Mouse (Mus musculus): ENCODE measurements around the gene Arf6.
"Not testable (repeated sequence)": the region's sequence is repeated elsewhere in the genome, so short reads cannot be mapped to it uniquely, and the experiment has no call there.

Arf6 gene

DNA sequence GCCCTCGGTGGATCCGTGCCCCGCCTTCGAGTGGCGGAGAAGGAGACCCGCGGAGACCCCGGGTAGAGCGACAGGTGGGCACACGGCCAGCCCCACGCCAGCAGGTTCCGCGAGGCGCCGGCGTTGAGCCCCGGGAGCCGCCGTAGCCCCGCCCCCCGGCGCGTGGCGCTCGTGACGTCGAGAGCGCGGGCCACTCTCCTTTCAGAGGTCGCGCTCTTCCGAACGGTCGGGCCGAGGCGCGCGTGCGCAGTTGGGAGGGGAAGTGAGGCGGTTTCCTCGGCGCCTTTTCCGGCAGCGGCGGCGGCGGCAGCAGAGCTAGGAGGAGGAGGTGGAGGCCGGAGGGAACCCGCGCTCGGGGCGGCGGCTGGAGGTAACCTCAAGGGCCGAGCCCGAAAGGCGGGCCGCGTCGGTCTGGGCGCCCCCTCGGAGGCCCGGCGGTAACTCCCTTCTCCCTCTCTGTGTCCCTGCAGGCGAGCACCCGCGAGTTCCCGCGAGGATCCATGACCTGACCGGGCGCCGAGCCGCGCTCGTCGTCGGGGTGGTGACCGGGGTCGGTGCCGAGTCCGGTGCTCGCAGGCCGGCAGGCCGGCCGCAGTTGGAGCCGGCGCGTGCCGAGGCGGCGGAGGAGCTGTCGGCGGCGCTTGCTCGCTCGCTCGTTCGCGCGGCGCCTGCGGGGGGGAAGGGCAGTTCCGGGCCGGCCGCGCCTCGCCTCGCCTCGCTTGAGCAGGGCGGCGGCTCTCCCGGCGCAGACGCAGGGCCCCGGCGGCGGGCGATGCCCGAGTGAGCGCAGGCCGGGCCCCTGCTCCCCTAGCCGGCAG lies at the start of gene Arf6, which contains the start of gene Gm9887:
Arf6 (plus strand) TSS at position 297 of the 818 bp plus-strand sequence.
Gm9887 (minus strand) TSS at position 605 of the 818 bp plus-strand sequence.
- in situ Hi-C loops (cut with MseI, MboI) = loop anchor here in 1 of 2 experiments (10.0 kb wide), 1 partner anchor 193 kb away; no protein-coding TSS in a partner anchor

DNA sequence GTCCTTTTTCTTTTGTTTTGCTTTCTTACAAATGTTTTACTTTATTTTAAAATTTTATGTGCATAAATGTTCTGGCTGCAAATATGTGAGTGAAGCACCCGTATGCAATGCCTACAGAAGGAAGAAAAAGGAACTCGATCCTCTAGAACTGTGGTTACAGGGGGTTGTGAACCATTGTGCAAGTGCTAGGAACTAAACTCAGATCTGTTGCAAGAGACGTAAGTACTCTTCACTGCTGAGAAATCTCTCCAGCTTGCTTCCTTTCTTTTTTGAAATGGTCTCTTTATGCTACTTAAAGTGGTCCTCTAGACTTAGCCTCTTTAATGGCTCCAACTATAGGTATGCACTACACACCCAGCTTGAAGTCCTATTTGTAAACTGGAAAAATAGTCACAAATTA lies 40.8 kb upstream of the Arf6 start:
- in situ Hi-C loops (cut with MseI, MboI) = no loop called here

DNA sequence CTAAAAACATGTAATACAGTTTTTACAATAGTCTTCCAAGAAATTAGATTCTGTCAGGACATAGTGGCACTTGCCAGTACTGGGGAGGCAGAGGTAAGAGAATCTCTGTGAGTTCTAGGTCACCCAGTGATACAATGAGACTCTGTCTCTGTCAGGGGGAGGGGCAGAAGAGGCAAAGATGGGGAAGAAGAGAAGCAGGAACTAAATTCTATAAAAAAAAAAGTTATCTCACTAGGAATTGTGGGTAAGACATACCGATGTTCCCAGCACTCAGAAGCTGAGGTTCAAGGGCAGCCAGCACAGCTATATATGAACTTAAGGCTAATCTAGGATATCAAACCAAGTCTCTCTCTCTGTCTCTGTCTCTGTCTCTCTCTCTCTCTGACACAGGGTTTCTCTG lies 39.8 kb upstream of the Arf6 start:
- in situ Hi-C loops (cut with MseI, MboI) = no loop called here

DNA sequence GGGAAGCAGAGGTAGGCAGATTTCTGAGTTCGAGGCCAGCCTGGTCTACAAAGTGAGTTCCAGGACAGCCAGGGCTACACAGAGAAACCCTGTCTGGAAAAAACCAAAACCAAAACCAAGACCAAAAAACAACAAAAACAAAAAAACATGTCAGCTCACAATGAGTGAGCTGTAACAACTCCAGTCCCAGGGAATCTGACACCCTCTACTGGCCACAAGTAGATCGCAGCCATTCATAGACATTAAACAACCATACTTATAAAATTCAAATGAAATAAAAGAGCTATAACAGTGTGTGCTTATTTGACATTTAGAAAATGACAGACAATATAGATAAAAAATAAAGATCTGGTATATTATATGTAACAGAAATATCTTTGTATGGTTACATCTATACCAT lies 38.4 kb upstream of the Arf6 start:
- in situ Hi-C loops (cut with MseI, MboI) = no loop called here

- in situ Hi-C loops (cut with MseI, MboI) = no loop called here
Observed at GRCm38 (mm10) chr12:69349928-69350327, 22.0 kb upstream of the Arf6 start.

- in situ Hi-C loops (cut with MseI, MboI) = no loop called here
Observed at GRCm38 (mm10) chr12:69351685-69352084, 20.3 kb upstream of the Arf6 start.

- in situ Hi-C loops (cut with MseI, MboI) = no loop called here
Observed at GRCm38 (mm10) chr12:69356546-69357299, 15.2 kb upstream of the Arf6 start, which contains the start of gene Nemf. Nemf (minus strand) TSS chr12:69357165.

DNA sequence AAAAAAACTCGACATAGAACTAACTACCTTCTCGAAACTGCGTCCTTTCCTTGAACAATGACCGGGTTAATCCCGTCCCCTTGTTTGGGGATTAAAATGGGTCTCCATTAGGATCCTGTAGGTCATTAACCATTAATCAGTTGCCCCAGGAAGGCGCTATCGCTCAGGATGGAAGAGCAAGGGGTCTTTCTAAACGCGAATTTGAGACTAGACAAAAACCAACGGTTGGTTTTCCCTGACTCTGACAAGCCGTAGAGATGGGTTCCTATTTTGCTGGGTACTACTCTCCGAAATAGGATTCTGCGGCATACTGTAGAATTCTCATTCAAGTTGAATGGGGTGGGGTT lies 14.7 kb upstream of the Arf6 start:
- in situ Hi-C loops (cut with MseI, MboI) = no loop called here

DNA sequence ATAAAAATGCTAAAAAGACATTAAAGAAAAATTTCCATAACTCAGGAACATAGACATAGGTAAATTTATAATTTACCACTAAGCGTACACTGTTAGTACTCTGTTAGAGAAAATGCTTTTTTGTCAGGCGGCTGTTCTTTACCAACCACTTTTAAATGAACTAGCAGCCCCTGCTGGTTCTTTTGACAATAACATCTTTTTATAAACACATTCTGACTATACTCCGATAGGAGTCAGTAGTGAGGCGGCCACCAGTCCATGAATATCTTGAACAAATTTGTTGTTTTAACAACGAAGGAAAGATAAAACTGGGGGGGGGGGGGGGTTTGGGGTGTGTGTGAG lies 11.3 kb upstream of the Arf6 start:
- in situ Hi-C loops (cut with MseI, MboI) = no loop called here

GRCm38 (mm10) chr12:69360997-69361899 lies 10.7 kb upstream of the Arf6 start:
- in situ Hi-C loops (cut with MseI, MboI) = not testable (repeated sequence)

GRCm38 (mm10) chr12:69361919-69362318 lies 10.0 kb upstream of the Arf6 start:
- in situ Hi-C loops (cut with MseI, MboI) = no loop called here

GRCm38 (mm10) chr12:69362388-69362787 lies 9.6 kb upstream of the Arf6 start:
- in situ Hi-C loops (cut with MseI, MboI) = no loop called here

DNA sequence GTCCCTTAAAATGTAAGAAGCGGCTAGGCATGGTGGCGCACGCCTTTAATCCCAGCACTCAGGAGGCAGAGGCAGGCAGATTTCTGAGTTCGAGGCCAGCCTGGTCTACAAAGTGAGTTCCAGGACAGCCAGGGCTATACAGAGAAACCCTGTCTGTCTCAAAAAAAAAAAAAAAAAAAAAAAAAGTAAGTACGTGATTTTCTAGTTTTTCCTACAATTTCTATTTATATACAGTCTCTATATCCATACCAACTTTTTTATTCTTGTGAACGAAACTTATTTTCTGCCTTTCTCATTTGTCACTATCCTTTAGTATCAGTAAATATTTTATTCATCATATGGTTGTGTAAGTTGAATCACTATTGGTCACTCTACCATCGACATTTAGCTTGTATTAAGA lies 8.8 kb upstream of the Arf6 start:
- in situ Hi-C loops (cut with MseI, MboI) = not testable (repeated sequence)

DNA sequence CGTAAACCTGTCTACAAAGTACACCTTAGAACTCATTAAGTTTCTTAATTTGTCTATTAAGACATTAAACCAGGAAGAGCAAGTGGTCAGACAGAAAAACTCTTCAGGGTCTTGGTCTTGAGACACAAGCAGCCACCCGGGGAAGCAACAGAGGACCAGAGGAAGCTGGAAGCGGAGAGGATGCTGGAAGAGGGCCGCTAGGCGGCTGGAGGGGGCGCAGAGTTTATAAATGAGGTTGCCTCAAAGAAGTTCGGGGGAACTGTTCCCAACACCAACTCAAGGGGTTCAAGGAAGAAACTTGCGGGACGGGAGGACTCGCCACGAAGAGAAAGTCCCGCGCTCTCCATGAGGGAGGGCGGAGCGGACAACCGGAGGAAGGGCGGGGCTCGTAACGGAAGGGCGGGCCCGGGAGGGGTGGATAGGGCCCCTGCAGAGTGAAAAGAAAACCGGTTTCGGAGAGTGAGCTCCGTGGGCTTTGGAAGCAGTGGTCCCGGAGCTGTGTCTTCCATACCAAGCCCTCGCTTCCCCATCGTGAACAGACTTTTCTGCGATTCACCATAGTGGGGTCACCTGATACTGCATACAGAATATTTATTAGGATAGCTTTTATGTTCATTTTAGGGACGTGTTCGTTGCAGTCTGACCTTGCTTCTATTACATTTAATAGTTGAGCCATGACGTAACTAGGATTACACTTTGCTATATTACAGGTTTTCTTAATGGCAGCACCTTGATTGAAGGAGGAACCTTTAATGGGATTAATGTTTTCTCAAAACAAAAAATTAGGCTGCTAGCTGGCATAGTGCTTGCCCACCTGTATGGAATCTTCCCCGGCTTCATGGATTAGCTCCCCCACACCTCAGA lies 7.8 kb upstream of the Arf6 start:
- in situ Hi-C loops (cut with MseI, MboI) = no loop called here

GRCm38 (mm10) chr12:69365757-69366156 lies 6.2 kb upstream of the Arf6 start:
- in situ Hi-C loops (cut with MseI, MboI) = no loop called here

DNA sequence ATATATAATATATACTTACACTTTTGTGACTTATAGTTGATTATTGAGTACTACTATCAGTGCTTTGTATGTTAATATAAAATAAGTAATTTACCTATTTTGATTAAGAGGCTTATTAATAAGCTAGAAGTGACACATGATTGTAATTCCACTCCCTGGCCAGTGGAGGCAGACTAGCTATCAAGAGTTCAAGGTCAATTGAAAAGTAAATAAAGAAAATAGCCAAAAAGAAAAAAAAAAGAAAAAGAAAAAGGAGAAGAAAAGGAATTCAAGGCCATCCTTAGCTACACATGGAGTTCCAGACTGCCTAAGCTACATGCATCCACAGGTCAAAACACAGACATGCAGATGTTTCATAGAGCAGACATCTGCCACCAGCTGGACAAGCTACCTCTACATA lies 5.5 kb upstream of the Arf6 start:
- in situ Hi-C loops (cut with MseI, MboI) = no loop called here

- in situ Hi-C loops (cut with MseI, MboI) = no loop called here
Observed at GRCm38 (mm10) chr12:69367557-69367956, 4.4 kb upstream of the Arf6 start.

- in situ Hi-C loops (cut with MseI, MboI) = loop anchor here in 1 of 2 experiments (10.0 kb wide), 1 partner anchor 194 kb away; no protein-coding TSS in a partner anchor
Observed at GRCm38 (mm10) chr12:69370936-69371335, 1.0 kb upstream of the Arf6 start.

- in situ Hi-C loops (cut with MseI, MboI) = loop anchor here in 1 of 2 experiments (10.0 kb wide), 1 partner anchor 193 kb away; no protein-coding TSS in a partner anchor
Observed at GRCm38 (mm10) chr12:69371421-69371853, 513 bp upstream of the Arf6 start.

- in situ Hi-C loops (cut with MseI, MboI) = loop anchor here in 1 of 2 experiments (10.0 kb wide), 1 partner anchor 192 kb away; no protein-coding TSS in a partner anchor
Observed at GRCm38 (mm10) chr12:69372731-69373331, 881 bp downstream of the Arf6 start.
